Mouse (Mus musculus) embryonic fibroblast, embryonic 13.5 days (primary cell): ENCODE results near the gene Ifitm10. TPM values are rescaled to one million over a fixed set of nuclear protein-coding genes. Genes with fewer than 3 reads are reported as not detected.

Source experiments
- H3K27ac ChIP-seq: 2 replicates; pipeline ENCODE4 v1.5.1; 2012; ENCODE audit warnings: low read length, control low read depth, inconsistent platforms; ENCODE audit not compliant: insufficient read depth
- H3K4me1 ChIP-seq: 2 replicates; pipeline ENCODE4 v1.6.1; 2011; ENCODE audit warnings: low read length; ENCODE audit not compliant: control insufficient read depth, insufficient read depth
- H3K4me3 ChIP-seq: 2 replicates; pipeline ENCODE4 v1.5.1; 2011; ENCODE audit warnings: mild to moderate bottlenecking, control low read depth, low read length; ENCODE audit not compliant: insufficient read depth
- CTCF ChIP-seq: IDR thresholded peaks from 2 replicates; pipeline ENCODE4 v1.5.1; 2011; ENCODE audit warnings: mild to moderate bottlenecking, control low read depth, low read length, moderate library complexity, borderline replicate concordance; ENCODE audit not compliant: insufficient read depth
- POLR2A ChIP-seq: IDR thresholded peaks from 2 replicates; pipeline ENCODE4 v1.6.1; 2011; ENCODE audit warnings: low read depth, mild to moderate bottlenecking, control low read depth, low read length, moderate library complexity
- polyA plus RNA-seq: library from polyadenylated mRNA; stranded (reverse); fragments of >200 nt; gene quantifications from 2 replicates; pipeline ENCODE4 v1.2.4, GENCODE M21; 2011; ENCODE audit warnings: low read depth; ENCODE audit not compliant: missing spikeins, insufficient read length

Ifitm10 gene
- polyA plus RNA-seq, 1 experiment, result 6.5 TPM

DNA sequence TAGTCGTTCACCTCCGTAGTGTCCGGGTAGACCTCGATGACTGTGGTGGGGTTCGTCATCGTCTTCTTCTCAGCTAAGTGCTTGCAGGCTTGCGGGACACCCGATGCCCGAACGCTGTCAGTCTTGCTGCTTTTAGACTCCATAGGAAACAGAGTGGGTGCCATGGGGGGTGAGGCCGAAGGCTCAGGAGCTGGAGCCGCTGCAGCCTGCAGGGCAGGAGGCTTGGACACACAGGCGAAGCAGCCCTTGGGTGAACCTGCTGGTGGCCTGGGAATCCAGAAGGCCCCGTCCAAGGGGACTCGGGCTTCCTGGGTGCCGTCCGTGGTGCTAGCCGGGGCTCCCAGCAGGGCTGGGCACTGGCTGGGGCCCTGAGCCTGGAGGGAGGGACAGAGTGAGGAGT, 2.6 kb downstream of the Ifitm10 start:
- no peak for TF ChIP-seq CTCF
- no peak for TF ChIP-seq POLR2A
- H3K27ac ChIP-seq, result no peak overlapping the region
- no peaks in the 10 kb centered on the region for H3K4me1 ChIP-seq
- no peak overlapping the region for H3K4me3 ChIP-seq

DNA sequence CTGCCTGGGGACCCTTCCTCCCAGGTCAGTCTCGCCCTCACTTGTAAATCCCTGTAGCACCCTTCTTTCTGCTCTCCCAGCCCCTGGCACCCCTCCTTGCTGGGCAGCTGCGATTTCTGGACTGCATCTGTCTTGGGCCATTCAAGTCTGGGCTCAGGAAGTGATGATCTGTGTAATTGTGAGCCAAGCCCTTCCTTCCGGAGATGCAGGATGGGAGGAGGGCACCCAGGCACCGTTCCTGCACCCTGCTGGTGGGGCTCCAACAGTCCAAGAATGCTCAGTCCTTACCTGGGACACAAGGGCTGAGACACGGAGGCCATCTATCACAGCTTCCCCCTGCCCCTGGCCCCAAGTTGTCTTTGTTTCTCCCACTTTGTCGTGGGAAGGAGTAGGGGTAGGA, 3.7 kb downstream of the Ifitm10 start:
- no peak for TF ChIP-seq POLR2A
- no peak overlapping the region for H3K27ac ChIP-seq
- no peak overlapping the region for H3K4me3 ChIP-seq
- H3K4me1 ChIP-seq, result no peaks in the 10 kb centered on the region

DNA sequence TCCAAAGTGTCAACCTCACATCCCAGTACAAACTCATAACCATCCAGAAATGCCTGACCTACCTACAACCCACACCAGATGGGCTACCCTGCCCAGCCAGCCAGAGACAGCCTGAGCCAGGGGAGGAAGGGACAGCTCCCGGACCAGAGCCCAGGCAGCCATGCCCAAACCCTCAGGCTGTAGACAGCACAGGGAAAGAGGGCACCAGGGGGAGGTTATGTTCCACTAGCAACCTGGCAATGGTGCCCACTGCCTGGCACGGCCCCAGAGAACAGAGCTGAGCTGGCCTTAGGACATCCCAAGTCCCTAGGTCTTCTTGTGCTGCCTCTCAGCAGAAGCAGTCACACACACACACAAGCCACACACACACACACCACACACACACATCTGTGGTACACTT, 4.7 kb downstream of the Ifitm10 start:
- Histone ChIP-seq H3K4me1 (no peaks in the 10 kb centered on the region), H3K27ac (no peak overlapping the region), H3K4me3 (no peak overlapping the region)
- no peak for TF ChIP-seq POLR2A
- no peak for TF ChIP-seq CTCF

DNA sequence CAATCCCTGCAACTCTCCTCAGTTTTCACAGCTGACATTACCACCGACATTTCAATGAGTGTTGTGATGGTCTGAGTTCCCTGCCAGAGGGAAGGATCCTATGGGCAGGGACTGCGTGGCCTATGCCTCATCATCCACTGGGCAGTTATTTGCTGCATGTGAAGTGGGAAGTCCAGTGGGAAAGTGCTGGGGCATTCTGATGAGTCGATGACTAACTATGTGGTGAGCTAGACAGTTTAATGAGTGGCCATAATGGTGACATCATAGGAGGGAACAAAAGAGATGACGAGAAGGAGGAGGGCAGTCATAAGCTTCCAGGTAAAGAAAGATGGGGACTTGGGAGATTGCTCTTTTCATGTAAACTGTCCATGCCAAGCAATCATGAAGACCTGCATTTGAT, 10.4 kb downstream of the Ifitm10 start:
- 0 out of 2 replicates have a peak, but pooled peaks have one; percentile 35 for TF ChIP-seq POLR2A
- TF ChIP-seq CTCF, result no peak
- Histone ChIP-seq H3K4me3 (no peak overlapping the region), H3K27ac (peak overlapping the region; percentile 37; the same call in 1 of the 2 replicates), H3K4me1 (peaks cover 7% of the 10 kb centered on the region)

DNA sequence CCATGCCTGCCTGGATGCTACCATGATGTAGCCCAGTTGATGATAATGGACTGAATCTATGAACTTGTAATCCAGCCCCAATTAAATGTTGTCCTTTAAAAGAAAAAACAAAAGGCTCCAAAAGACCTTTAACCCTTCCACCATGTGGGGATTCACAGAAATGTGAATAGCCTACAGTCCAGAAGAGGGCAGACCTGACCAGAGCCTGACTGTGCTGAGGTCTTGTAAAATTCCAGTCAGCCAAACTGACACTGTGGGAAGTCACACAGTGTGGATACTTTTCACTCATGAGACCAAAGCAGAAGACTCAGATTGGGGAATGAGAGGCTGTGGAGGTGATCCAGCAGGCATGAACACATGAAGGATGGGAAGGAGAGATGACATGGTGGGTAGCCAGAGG, 12.8 kb downstream of the Ifitm10 start:
- H3K4me3 ChIP-seq, result no peak overlapping the region
- no peak overlapping the region for H3K27ac ChIP-seq
- TF ChIP-seq CTCF (no peak), POLR2A (no peak)
- peaks cover 7% of the 10 kb centered on the region for H3K4me1 ChIP-seq

DNA sequence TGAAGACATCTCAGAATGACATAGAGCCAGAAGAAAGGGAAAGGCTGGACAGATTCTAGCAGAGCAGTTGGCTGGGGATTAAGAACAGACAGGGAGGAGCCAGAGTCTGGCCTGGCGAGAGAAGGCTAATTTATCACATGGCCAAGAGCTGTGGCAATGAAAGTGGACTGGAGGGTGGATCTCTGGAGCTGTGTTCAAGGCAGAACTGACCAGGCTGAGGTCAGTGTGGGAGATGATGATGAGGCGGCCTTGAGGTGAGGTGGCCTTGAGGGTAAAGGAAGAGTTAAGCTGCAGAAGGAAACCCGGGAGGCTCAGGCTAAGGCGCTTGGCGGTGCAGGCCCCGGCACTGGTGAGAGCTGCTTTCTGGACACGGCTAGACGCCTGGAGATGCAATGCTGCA, 14.4 kb downstream of the Ifitm10 start:
- Histone ChIP-seq H3K4me3 (no peak overlapping the region), H3K4me1 (peaks cover 7% of the 10 kb centered on the region), H3K27ac (no peak overlapping the region)
- TF ChIP-seq POLR2A (no peak), CTCF (no peak)

DNA sequence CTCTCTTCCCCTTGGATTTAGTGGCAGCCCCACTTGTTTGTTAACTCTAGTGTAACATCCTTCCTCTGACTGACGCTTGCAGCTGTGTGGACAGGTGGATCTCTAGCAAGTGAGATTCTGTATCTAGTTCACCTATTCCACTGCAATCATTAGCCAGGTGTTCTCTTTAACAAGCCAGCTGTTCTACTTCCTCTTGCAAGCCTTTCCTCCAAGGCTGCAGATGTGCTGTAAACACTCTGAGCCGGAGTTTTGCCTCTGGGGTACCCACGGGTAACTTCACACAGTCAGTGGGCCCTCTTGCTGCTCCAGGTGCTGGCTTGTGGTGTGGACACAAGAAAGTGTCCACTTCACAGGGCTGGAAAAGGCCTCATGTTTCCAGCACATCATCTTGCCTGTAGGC, 16.0 kb downstream of the Ifitm10 start:
- TF ChIP-seq POLR2A, result no peak
- no peak for TF ChIP-seq CTCF
- H3K27ac ChIP-seq, result no peak overlapping the region
- H3K4me3 ChIP-seq, result no peak overlapping the region
- H3K4me1 ChIP-seq, result peaks cover 2% of the 10 kb centered on the region

DNA sequence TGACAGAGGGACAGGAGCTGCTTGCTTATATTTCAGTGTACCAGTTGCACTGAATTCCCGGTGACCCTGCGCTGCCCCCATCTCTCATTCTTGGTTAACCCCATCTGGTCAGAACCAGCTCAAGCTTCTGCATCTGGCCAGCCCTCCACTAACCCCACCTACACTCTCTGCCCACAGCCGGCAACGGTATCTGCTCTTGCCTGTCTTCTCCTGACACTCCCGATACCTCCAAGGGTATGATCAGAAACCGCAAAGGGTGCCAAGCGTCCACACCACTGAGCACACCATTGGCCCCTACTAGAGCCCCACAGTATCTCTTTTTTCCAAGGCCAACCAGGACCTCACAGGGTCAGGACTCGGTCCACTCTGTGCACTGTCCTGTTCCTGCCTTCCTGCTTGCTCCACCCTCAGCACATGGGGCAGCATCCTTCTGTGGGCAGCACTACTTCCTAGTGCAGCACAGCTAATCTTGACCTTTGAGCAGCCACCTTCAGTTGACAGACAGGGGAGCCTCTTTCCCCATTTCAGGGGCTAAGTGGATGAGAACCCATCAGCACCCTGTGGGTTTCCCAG, 18.8 kb downstream of the Ifitm10 start:
- TF ChIP-seq CTCF (no peak), POLR2A (no peak)
- H3K4me1 ChIP-seq, result no peaks in the 10 kb centered on the region
- no peak overlapping the region for H3K4me3 ChIP-seq
- no peak overlapping the region for H3K27ac ChIP-seq

DNA sequence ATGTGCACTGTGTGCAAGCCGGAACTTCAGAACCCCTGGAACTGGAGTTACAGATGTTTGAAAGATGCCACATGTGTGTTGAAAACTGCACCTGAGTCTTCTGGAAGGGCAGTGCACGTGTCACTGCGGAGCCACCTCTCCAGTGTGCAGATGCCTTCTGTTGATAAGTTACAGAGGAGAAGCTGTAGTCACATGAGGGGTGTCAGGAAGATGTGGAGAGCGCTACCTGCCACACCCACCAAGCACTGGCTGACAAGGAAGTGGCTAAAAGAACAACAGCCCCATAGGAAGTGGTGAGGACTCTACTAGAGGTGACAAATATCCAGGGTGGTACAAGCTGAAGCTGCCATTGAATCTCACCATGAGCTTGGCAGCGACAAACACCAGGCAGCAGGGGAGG, 19.7 kb downstream of the Ifitm10 start:
- Histone ChIP-seq H3K4me1 (no peaks in the 10 kb centered on the region), H3K4me3 (no peak overlapping the region), H3K27ac (no peak overlapping the region)
- TF ChIP-seq CTCF, result no peak
- no peak for TF ChIP-seq POLR2A

DNA sequence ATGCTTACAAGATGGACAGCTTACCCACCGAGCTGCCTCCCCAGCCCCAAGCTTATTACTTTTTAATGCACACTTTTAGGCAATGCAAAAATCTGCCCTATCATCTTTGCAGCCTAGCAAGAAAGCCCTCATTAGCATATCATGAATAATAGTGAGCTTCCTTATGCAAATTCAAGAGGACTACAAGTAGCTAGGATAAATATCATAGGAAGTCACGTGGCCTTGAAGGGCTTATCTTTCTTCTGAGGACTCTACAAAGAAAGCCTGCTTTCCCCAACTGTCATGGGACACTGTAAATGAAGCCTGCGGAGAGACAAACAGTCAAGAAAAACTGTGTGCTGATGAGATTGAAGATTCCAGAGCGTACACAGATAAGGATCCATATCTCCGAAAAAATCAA, 22.0 kb downstream of the Ifitm10 start:
- TF ChIP-seq POLR2A (no peak), CTCF (no peak)
- no peak overlapping the region for H3K4me3 ChIP-seq
- no peaks in the 10 kb centered on the region for H3K4me1 ChIP-seq
- no peak overlapping the region for H3K27ac ChIP-seq

DNA sequence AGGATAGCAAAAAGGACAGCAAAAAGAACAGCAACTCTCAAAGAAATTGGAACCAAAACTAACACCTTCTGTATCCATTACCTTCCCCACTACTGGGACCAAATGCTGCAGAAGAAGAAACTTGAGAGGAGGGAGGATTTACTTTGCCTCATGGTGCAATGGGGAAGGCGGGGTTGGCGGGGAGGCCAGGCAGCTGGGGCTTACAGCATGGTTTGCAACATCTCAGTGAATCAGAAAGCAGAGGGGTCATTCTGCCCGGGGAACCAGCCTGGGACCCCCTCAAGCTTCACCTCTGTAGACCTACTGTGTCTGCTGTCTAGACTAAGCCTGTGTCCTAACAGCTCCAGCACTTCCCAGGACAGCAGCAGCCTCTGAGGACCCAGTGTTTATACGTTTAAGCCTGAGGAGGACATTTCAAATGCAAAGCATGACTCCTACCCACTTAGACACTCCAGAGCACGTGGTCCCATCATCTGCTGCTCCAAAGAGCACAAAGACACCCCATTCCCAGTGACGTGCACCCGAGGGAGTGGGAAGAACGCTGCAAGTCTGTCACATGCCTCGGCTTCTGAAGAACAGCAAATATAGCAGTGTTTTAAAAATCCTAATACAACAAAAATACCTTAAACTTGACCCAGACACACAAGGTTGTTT, 24.1 kb downstream of the Ifitm10 start:
- Histone ChIP-seq H3K4me3 (no peak overlapping the region), H3K4me1 (no peaks in the 10 kb centered on the region), H3K27ac (no peak overlapping the region)
- TF ChIP-seq CTCF (no peak), POLR2A (no peak)
